Mouse (Mus musculus) mouse trophoblast stem cell (cell line): ENCODE measurements around the gene BC030499.
"Not testable (repeated sequence)": the region's sequence is repeated elsewhere in the genome, so short reads cannot be mapped to it uniquely, and the experiment has no call there.

Experiments used
- in situ Hi-C, 2 experiments: fragments of 300-500 bp; cut with MseI, MboI; formaldehyde crosslinking; loops; 2 replicates in 1 of 2; 3 replicates in 1 of 2; pipeline ENCODE4 v1.15.1; 2025

The BC030499 gene

DNA sequence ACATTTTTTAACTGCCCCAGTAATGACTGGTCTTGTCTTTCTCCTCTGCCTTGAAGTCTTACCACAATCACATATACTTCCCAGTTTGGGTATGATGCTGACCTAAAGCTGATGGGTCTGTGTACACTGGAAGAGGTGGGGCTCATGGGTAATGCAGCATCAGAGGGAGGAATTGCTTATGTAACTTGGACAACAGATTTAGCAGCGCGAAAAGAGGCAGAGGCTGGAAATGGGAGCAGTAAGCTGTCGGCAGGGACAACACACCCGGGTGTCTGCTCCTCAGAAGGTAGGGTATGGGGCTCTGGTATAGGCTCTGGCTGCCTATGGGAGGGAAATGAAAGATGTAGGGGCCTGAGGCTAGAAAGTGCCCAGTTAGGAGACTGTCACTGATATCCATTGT, at the start of gene BC030499:
Gene BC030499, plus strand, starts transcription at position 188 of the 400 bp plus-strand sequence.
- in situ Hi-C loops, result no loop called here

DNA sequence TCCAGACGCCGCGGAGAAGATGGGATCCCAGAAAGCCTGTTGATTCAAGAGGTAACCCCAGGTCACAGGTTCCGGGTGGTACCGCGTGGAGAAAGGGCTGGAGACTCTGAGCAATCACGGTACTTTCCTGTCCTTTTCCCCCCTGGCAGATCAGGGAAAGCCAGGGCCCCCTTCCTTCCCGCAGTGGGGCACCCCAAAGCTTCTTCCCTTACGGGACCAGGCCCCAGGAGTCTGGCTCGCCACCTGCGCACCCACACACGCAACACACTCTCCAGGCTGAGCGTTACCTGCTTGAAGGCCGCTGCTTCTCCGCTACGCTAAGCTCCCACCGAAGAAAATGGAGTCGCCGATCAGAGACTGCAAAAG, 45.4 kb upstream of the BC030499 start:
- in situ Hi-C loops, result no loop called here

- in situ Hi-C loops, result no loop called here
Observed at GRCm38 (mm10) chr11:78245627-78246317, 44.9 kb upstream of the BC030499 start, which contains the start of the genes Sdf2 and Supt6. Sdf2 (plus strand) TSS chr11:78245746. Supt6 (minus strand) TSS chr11:78245987.

GRCm38 (mm10) chr11:78246318-78247011, 44.2 kb upstream of the BC030499 start:
- in situ Hi-C loops, result no loop called here

- in situ Hi-C loops, result no loop called here
Observed at GRCm38 (mm10) chr11:78247012-78247348, 43.7 kb upstream of the BC030499 start.

DNA sequence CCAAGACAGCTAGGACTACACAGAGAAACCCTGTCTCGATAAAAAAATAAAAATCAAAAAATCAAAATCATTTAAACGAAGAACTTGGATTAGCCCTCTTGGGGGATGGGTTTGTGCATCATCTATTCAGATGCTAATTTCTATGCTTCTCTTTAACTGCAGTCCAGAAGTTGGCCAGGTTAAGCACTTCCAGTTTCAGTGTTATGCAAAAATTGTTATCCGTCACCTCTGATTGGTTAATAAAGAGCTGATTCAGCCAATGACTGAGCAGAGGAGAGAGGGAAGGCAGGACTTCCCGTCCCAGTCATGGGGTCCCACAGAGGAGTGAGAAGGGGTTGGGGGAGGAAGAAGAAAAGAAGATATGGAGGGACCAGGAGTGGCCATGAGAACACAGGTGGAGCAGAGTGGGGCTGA, 42.9 kb upstream of the BC030499 start:
- in situ Hi-C loops, result no loop called here

- in situ Hi-C loops, result no loop called here
Observed at GRCm38 (mm10) chr11:78256618-78257017, 34.0 kb upstream of the BC030499 start.

- in situ Hi-C loops, result no loop called here
Observed at GRCm38 (mm10) chr11:78260489-78261258, 30.0 kb upstream of the BC030499 start.

DNA sequence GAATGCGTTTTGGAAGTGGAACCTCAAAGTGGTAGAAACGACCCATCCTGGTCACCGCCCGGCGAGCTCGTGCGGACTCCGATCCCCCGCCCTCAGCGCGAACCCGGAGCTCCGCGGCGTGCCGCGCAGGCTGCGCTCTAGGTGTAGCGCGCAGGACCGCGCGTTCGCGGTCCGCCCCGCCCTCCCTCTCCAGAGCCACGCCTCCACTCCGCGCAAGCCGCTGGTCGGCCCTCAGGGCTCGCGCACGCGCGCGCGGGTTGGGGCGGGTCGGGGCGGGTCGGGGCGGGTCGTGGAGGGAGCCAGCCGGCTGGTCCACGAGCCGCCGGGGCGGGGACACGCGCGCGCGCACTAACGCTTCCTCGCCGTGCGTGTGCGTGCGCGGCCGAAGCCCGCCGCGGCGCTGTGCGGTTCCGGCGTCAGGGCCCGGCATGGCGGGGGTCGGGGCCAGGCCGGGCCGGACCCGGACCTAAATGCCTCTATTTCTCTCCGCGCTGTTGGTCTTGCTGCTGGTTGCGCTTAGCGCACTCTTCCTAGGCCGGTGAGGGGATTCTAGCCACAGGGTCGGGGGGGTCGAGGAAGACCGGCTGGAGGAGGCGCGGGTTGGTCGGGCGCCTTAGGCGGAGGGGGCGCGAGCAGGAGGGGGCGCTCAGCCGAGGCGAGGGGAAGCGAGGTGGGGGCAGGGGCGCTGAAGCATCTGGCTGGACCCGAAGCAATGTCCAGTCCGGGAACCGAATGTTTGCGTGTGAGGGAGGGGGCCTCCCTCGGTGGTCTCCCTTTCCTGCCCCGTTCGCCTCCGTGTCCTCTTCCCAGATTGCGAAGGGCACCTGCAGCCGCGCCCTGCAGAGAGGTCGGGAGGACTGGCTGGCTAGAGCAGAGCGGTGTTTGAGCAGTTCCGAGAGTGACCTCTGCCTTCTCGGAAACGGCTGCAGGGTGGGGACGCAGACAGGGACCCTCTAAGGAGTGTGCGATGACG, 29.0 kb upstream of the BC030499 start, which contains the start of gene 2610507B11Rik:
Gene 2610507B11Rik, plus strand, starts transcription at position 373 of the 973 bp plus-strand sequence.
- in situ Hi-C loops, result no loop called here

DNA sequence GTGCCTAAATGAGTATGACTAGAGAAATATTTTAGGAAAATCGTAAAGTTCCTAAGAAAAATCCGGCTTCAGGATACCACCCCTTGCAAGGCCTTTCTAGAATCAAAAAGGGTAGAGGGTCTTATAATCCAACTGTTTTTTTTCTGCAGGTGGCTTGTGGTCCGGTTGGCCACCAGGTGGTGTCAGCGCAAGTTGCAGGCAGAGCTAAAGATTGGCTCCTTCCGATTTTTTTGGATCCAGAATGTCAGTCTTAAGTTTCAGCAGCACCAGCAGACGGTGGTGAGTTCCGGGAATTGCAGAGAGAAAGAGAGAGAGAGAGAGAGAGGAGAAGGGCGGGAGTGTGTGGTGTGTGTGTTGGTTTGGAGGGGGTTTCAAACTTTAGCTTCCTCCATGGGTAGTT, 28.1 kb upstream of the BC030499 start:
- in situ Hi-C loops, result no loop called here

GRCm38 (mm10) chr11:78265571-78265970, 25.1 kb upstream of the BC030499 start:
- in situ Hi-C loops, result no loop called here

DNA sequence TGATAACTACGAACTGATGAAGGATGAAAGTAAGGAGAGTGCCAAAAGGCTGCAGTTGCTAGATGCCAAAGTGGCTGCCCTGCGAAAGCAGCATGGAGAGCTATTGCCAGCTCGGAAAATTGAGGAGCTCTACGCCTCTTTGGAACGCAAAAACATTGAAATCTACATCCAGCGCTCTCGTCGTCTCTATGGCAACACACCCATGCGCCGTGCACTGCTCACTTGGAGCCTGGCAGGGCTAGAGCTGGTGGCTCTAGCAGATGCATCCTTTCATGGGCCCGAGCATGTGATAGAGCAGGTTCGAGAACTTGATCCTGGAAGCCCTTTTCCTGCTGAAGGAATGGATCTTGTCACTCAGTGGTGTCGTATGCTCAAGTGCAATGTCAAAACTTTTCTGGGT, 18.7 kb upstream of the BC030499 start:
- in situ Hi-C loops, result no loop called here

DNA sequence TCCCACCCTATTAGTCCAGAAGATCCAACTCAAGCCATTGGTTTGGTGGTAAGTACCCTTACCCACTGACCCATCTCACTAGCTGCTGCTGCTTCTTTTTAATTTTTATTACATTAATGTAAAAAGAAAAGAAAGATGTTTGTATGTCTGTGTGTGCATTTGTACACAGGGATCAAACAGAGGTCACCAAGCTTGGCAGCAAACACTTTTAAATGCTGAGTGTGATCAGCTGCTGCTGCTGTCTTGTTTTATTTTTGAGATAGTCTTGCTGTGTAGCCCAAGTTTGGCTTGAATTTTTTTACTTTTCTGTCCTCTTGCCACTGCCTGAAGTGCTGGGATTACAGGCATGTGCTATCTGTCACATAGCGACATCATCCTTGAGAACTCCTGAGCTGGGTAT, 15.0 kb upstream of the BC030499 start:
- in situ Hi-C loops, result no loop called here

DNA sequence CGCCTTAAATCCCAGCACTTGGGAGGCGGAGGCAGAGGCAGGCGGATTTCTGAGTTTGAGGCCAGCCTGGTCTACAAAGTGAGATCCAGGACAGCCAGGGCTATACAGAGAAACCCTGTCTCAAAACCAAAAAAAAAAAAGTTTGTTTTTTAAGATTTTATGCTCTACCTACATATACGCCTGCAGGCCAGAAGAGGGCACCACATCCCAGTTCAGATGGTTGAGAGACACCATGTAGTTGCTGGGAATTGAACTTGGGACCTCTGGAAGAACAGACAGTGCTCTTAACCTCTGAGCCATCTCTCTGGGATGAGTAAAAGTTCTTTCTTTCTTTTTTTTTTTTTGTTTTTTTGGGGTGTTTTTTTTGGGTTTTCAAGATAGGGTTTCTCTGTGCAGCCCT, 14.5 kb upstream of the BC030499 start:
- in situ Hi-C loops, result not testable (repeated sequence)

DNA sequence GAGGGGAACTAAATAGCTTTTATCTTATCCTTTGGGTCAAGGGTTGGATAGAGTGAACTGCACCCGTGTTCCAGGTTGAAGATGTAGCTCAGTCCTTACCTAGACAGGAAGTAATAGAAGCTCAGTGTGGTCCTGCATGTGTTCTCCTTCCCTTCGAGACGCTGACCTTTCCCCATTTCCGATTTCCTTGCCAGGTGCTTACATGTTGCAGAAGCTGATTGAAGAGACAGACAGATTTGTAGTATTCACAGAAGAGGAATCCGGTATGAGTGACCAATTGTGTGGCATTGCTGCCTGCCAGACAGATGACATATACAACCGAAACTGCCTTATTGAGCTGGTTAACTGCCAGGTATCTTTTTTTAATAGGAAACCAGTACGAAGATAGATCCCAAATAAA, 11.8 kb upstream of the BC030499 start:
- in situ Hi-C loops, result no loop called here

- in situ Hi-C loops, result no loop called here
Observed at GRCm38 (mm10) chr11:78279586-78279985, 11.1 kb upstream of the BC030499 start.

GRCm38 (mm10) chr11:78289146-78289763, 1.4 kb upstream of the BC030499 start:
- in situ Hi-C loops, result no loop called here

DNA sequence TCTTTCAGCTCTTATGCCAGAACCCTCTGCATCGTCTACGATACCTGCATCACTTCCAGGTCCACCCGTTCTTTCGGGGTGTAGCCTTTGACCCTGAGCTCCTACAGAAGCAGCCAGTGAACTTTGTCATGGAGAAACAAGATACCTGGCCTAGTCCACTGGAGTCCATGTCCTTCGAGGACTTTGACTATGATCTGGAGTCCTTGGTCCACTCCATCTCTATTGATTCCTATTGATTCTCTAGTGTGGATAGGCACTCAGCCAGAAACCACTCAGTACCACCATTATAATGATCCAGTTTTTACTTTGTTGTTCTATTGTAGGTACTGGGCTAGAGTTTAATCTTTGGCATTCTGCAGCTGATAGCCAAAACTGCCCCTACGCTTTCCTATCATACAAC, 3.9 kb downstream of the BC030499 start:
- in situ Hi-C loops, result no loop called here

GRCm38 (mm10) chr11:78300917-78301316, 10.3 kb downstream of the BC030499 start:
- in situ Hi-C loops, result no loop called here

- in situ Hi-C loops, result no loop called here
Observed at GRCm38 (mm10) chr11:78301357-78302084, 10.9 kb downstream of the BC030499 start, which contains the start of gene Spag5. Spag5 (plus strand) TSS chr11:78301529.
